Mouse (Mus musculus): ENCODE data around the gene Clic4.
A peak's percentile ranks its signal among the peaks of the same experiment; 100 is the strongest.
"Not testable (repeated sequence)": the region's sequence is repeated elsewhere in the genome, so short reads cannot be mapped to it uniquely, and the experiment has no call there.

Gene Clic4

GRCm38 (mm10) chr4:135291841-135292240 is 19.2 kb upstream of the Clic4 start:
- DNase-seq: no peak

- DNase-seq: no peak
Observed at GRCm38 (mm10) chr4:135291199-135291598, 18.6 kb upstream of the Clic4 start.

GRCm38 (mm10) chr4:135287975-135288374 is 15.4 kb upstream of the Clic4 start:
- DNase-seq: no peak

- DNase-seq: peak; percentile 81
Observed at GRCm38 (mm10) chr4:135286833-135287395, 14.3 kb upstream of the Clic4 start.

GRCm38 (mm10) chr4:135286033-135286622 is 13.5 kb upstream of the Clic4 start:
- no peak for DNase-seq

GRCm38 (mm10) chr4:135285436-135285835 is 12.8 kb upstream of the Clic4 start:
- DNase-seq: no peak

GRCm38 (mm10) chr4:135283875-135284274 is 11.3 kb upstream of the Clic4 start:
- DNase-seq: no peak

- DNase-seq: no peak
Observed at GRCm38 (mm10) chr4:135283417-135283816, 10.8 kb upstream of the Clic4 start.

GRCm38 (mm10) chr4:135282651-135283290 is 10.2 kb upstream of the Clic4 start:
- peak; percentile 82 for DNase-seq

- not testable (repeated sequence) for DNase-seq
Observed at GRCm38 (mm10) chr4:135280016-135280415, 7.4 kb upstream of the Clic4 start.

- no peak for DNase-seq
Observed at GRCm38 (mm10) chr4:135276681-135277379, 4.2 kb upstream of the Clic4 start.

- DNase-seq: no peak
Observed at GRCm38 (mm10) chr4:135274761-135275160, 2.1 kb upstream of the Clic4 start.

GRCm38 (mm10) chr4:135273307-135273682 is 681 bp upstream of the Clic4 start:
- DNase-seq: peak; percentile 59

- peak; percentile 83 for DNase-seq
Observed at GRCm38 (mm10) chr4:135271881-135272616, 565 bp downstream of the Clic4 start.

GRCm38 (mm10) chr4:135271419-135271828 is 1.2 kb downstream of the Clic4 start:
- no peak for DNase-seq

- no peak for DNase-seq
Observed at GRCm38 (mm10) chr4:135270476-135270875, 2.1 kb downstream of the Clic4 start.

GRCm38 (mm10) chr4:135269656-135270341 is 2.8 kb downstream of the Clic4 start:
- DNase-seq: no peak

- DNase-seq: no peak
Observed at GRCm38 (mm10) chr4:135267521-135267920, 5.1 kb downstream of the Clic4 start.

- DNase-seq: peak; percentile 68
Observed at GRCm38 (mm10) chr4:135266987-135267386, 5.6 kb downstream of the Clic4 start.

GRCm38 (mm10) chr4:135260434-135260833 is 12.2 kb downstream of the Clic4 start:
- DNase-seq: peak; percentile 51

GRCm38 (mm10) chr4:135258521-135258920 is 14.1 kb downstream of the Clic4 start:
- DNase-seq: peak; percentile 41

- DNase-seq: no peak
Observed at GRCm38 (mm10) chr4:135257881-135258476, 14.6 kb downstream of the Clic4 start.
